8 mouse cellular contexts compared by ENCODE assay signal in the genomic region with DNA sequence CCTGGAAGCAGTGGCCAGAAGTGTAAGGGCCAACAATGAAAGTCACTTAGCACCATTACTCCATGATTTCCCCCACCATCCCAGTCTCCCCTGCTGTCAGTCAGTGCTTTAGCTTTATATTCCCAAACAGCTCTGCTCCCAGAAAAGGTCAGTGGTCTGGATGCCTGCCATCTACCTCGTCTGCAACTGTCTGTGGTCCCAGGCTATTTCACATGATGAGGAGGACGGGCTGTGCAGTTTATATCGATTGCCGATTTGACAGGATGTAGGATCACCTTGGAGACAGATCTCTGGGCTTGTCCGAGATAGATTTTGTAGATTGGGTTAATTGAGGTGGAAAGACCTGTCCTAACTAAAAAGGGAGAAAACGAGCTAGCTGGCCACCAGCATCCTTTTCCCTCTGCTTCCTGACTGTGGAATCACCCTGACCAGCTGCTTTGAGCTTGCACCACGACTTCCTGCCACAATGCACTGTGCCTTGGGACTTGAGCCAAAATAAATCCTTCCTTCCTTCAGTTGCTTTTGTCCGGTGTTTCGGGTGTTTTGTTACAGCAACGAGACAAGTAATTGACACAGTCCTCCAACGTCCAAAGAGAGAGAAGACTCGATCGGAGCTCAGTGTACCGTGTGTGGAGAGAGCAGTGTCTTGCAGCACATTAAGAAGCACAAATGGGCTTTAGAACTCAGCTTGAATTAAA. TPM values are rescaled to one million over a fixed set of nuclear protein-coding genes. Genes with fewer than 3 reads are reported as not detected.
DNase-seq lines count a peak whose midpoint lies in the region; ATAC-seq lines count a peak whose summit lies in the region.

No protein-coding gene starts in this region.

- no peak overlapping the region for H3K4me2 ChIP-seq in intestine, embryonic 15.5 days (replicated peaks)

- H3K9me3 ChIP-seq in heart, embryonic 10.5 days: no peaks in the 10 kb centered on the region
- no peaks in the 10 kb centered on the region for H3K9me3 ChIP-seq in intestine, embryonic 15.5 days

- H3K36me3 ChIP-seq in heart, embryonic 10.5 days: 0 out of 2 replicates have a peak, but pooled peaks cover 2% of the 10 kb centered on the region
- peaks cover 6% of the 10 kb centered on the region for H3K36me3 ChIP-seq in intestine, embryonic 15.5 days

- H3K27ac ChIP-seq in heart, embryonic 10.5 days: peak overlapping the region; percentile 72
- H3K27ac ChIP-seq in intestine, embryonic 15.5 days: peak overlapping the region; percentile 69

- H3K4me3 ChIP-seq in heart, embryonic 10.5 days: no peak overlapping the region
- H3K4me3 ChIP-seq in intestine, embryonic 15.5 days (replicated peaks): no peak overlapping the region

- H3K27me3 ChIP-seq in heart, embryonic 10.5 days (ENCODE audit: insufficient read depth, poor library complexity, severe bottlenecking): no peaks in the 10 kb centered on the region
- H3K27me3 ChIP-seq in intestine, embryonic 15.5 days (replicated peaks): no peaks in the 10 kb centered on the region

- DNase-seq in heart, embryonic 10.5 days (ENCODE audit: low spot score): no peak
- no peak for DNase-seq in heart, postnatal 36 days
- DNase-seq in retina, postnatal 1 day: peak; percentile 26
- no peak for DNase-seq in retina, embryonic 14.5 days (ENCODE audit: low spot score)
- DNase-seq in layer of hippocampus, adult 11-12 months (ENCODE audit: low spot score): no peak
- no peak for DNase-seq in adrenal gland, adult 18-20 months (ENCODE audit: low spot score in 2 of 2)
- no peak for DNase-seq in ovary, postnatal 36 days (ENCODE audit: low spot score)

- WGBS in heart, embryonic 10.5 days: 61% methylated on average over 14 of the region's 14 CpGs
- 55% methylated on average over 14 of the region's 14 CpGs for WGBS in intestine, embryonic 15.5 days

- H3K4me1 ChIP-seq in heart, embryonic 10.5 days: peaks cover 29% of the 10 kb centered on the region
- peaks cover 31% of the 10 kb centered on the region for H3K4me1 ChIP-seq in intestine, embryonic 15.5 days (replicated peaks)

- no peak overlapping the region for H3K9ac ChIP-seq in intestine, embryonic 15.5 days

- no peak for ATAC-seq in intestine, embryonic 15.5 days

- intact Hi-C loops in heart, postnatal 36 days (cut with DNase I): no loop called here

RNA-seq across cellular contexts. Expression of a gene that starts 16.6 kb away (rescaled TPM):
- 5.4 and 6.1 TPM in 2 replicates for polyA plus RNA-seq in heart, embryonic 10.5 days (2016; fragmentation: Nextera tagmentation; extraction: Ambion mirVana)
- 10 to 100 TPM; 56.1 to 78.5 TPM for total RNA-seq in heart, postnatal 36 days (2021)
- 54.2 and 57.9 TPM in 2 replicates for polyA plus RNA-seq in intestine, embryonic 15.5 days (2015; fragmentation: Nextera tagmentation; extraction: Ambion mirVana)
- total RNA-seq in adrenal gland, adult 18-20 months (2021): 10 to 100 TPM in 1 of 2 experiments, 1 to 10 TPM in 1; 7.8 to 11.4 TPM

Comparison
In these comparisons a context has a peak if more than half of its experiments do, and no peak if none do; other contexts are left out.
1. RNA of a gene that starts 16.6 kb away (total RNA-seq): 56.1 to 78.5 TPM in heart, postnatal 36 days; 7.8 to 11.4 TPM in adrenal gland, adult 18-20 months; every median in the first group is over 4 times any median in the second.